Mouse (Mus musculus) heart, embryonic 15.5 days (tissue): ENCODE measurements around the gene Unc93b1. TPM values are rescaled to one million over a fixed set of nuclear protein-coding genes. Genes with fewer than 3 reads are reported as not detected.

Experiments used
- polyA plus RNA-seq: library from polyadenylated mRNA; unstranded; fragments of >200 nt; fragmentation: Nextera tagmentation; extraction: Ambion mirVana; gene quantifications from 2 replicates; pipeline ENCODE4 v1.2.1, GENCODE M21; 2015

Unc93b1 gene
- polyA plus RNA-seq, 1 experiment from 2014 or later, result 15.0 TPM

Other genes with a start within 250 kb of the Unc93b1 start
- gene Lrp5, start 248.6 kb upstream of the Unc93b1 start, polyA plus RNA-seq, result 3.0 and 4.3 TPM in 2 replicates
- gene 1810055G02Rik, start 226.9 kb upstream of the Unc93b1 start, polyA plus RNA-seq, result 15.9 and 26.6 TPM in 2 replicates
- gene Kmt5b, start 167.8 kb upstream of the Unc93b1 start, polyA plus RNA-seq, result 19.6 and 20.9 TPM in 2 replicates
- gene Chka, start 83.4 kb upstream of the Unc93b1 start, polyA plus RNA-seq, result 24.9 and 32.0 TPM in 2 replicates
- 24.9 and 39.6 TPM in 2 replicates for gene Tcirg1, start 28.1 kb upstream of the Unc93b1 start, polyA plus RNA-seq
- 371 and 387 TPM in 2 replicates for gene Ndufs8, start 22.4 kb upstream of the Unc93b1 start, polyA plus RNA-seq
- 1.6 and 4.0 TPM in 2 replicates for gene Aldh3b1, start 5.4 kb upstream of the Unc93b1 start, polyA plus RNA-seq
- not detected in 2 replicates for gene Aldh3b3, start 23.5 kb downstream of the Unc93b1 start, polyA plus RNA-seq
- 0.16 and 1.2 TPM in 2 replicates for gene Aldh3b2, start 37.1 kb downstream of the Unc93b1 start, polyA plus RNA-seq
- gene Acy3, start 51.4 kb downstream of the Unc93b1 start, polyA plus RNA-seq, result 11.3 and 12.9 TPM in 2 replicates
- not detected in 2 replicates for gene Tbx10, start 57.6 kb downstream of the Unc93b1 start, polyA plus RNA-seq
- 53.0 and 55.9 TPM in 2 replicates for gene Nudt8, start 65.4 kb downstream of the Unc93b1 start, polyA plus RNA-seq
- 4.5 and 5.4 TPM in 2 replicates for gene Gm49405, start 65.4 kb downstream of the Unc93b1 start, polyA plus RNA-seq
- gene Doc2g, start 68.1 kb downstream of the Unc93b1 start, polyA plus RNA-seq, result 72.2 and 80.1 TPM in 2 replicates
- gene Ndufv1, start 77.6 kb downstream of the Unc93b1 start, polyA plus RNA-seq, result 513 and 534 TPM in 2 replicates
- 387 and 406 TPM in 2 replicates for gene Gstp1, start 102.8 kb downstream of the Unc93b1 start, polyA plus RNA-seq
- 9.2 and 11.1 TPM in 2 replicates for gene Gstp2, start 110.8 kb downstream of the Unc93b1 start, polyA plus RNA-seq
- gene Gstp3, start 124.4 kb downstream of the Unc93b1 start, polyA plus RNA-seq, result 0.30 and 0.93 TPM in 2 replicates
- not detected in 2 replicates for gene Cabp2, start 146.4 kb downstream of the Unc93b1 start, polyA plus RNA-seq
- 63.6 and 81.7 TPM in 2 replicates for gene Cdk2ap2, start 162.0 kb downstream of the Unc93b1 start, polyA plus RNA-seq
- gene Pitpnm1, start 164.8 kb downstream of the Unc93b1 start, polyA plus RNA-seq, result 17.2 and 26.5 TPM in 2 replicates
- gene Aip, start 190.7 kb downstream of the Unc93b1 start, polyA plus RNA-seq, result 78.1 and 92.5 TPM in 2 replicates
- gene Gpr152, start 204.6 kb downstream of the Unc93b1 start, polyA plus RNA-seq, result 0.04 TPM in 1 of 2 replicates, not detected in the other
- not detected in 2 replicates for gene Cabp4, start 208.8 kb downstream of the Unc93b1 start, polyA plus RNA-seq
- gene Coro1b, start 213.4 kb downstream of the Unc93b1 start, polyA plus RNA-seq, result 114 and 137 TPM in 2 replicates
- 3.6 and 33.8 TPM in 2 replicates for gene Ptprcap, start 218.4 kb downstream of the Unc93b1 start, polyA plus RNA-seq
- 42.2 and 46.1 TPM in 2 replicates for gene Rps6kb2, start 228.2 kb downstream of the Unc93b1 start, polyA plus RNA-seq
- 12.3 TPM in 2 replicates for gene Carns1, start 240.3 kb downstream of the Unc93b1 start, polyA plus RNA-seq